Mouse (Mus musculus): Measurements from ENCODE around the gene Skp2.

Skp2 gene

DNA sequence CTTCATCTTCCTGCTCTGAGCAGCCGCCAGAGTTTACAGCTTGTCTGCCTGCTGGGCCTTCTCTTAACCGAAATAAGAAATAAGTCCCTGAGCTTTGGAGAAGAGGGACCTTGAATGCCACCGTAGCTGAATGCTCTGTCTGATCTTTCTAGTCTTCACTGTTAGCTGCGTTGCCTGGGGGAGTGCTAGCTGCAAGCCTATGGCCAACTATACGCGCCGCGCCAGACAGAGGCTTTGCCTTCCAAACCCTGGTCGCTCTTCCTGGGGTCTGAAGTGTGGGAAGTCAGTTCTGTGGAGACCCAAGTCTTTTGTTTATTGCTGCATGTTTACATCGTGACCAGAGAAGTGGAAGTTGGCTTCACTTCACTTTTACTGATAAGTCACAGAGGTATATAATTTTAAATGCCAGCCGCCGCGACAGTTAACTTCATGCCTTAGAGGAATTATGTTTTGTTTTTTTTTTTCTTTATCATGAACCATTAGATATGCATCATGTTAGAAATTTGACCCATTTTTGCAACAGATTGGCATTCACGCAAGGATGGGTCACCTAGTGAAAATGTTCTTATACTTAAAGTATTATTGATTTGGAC lies 79.5 kb downstream of the Skp2 start:
- DNase-seq (ENCODE audit: low read depth, low spot score), result no peak

DNA sequence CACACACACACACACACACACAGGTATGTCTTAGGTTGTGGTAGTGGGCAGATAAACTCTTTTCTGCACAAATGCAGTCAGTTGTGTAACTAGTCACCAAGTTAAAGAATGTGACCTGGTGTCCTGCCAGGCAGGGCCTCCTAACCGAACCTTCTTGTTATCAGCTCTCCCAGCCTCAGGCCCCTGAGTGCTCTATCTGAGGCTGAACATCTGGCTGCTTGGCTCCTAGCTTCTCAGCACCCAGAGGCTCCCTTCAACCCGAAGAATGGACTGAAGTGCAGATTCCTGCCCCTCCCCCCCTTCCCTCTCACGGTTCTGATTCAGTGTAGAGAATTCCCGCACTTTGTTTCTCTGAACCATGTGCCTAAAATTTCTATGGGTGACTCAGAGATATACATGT lies 80.6 kb downstream of the Skp2 start:
- DNase-seq (ENCODE audit: low read depth, low spot score), result no peak

- DNase-seq (ENCODE audit: low read depth, low spot score), result no peak
Observed at GRCm38 (mm10) chr15:9074139-9074538, 81.1 kb downstream of the Skp2 start.

- DNase-seq (ENCODE audit: low read depth, low spot score), result no peak
Observed at GRCm38 (mm10) chr15:9073684-9074083, 81.5 kb downstream of the Skp2 start.

GRCm38 (mm10) chr15:9073067-9073608 lies 82.1 kb downstream of the Skp2 start:
- DNase-seq (ENCODE audit: low read depth, low spot score), result no peak

DNA sequence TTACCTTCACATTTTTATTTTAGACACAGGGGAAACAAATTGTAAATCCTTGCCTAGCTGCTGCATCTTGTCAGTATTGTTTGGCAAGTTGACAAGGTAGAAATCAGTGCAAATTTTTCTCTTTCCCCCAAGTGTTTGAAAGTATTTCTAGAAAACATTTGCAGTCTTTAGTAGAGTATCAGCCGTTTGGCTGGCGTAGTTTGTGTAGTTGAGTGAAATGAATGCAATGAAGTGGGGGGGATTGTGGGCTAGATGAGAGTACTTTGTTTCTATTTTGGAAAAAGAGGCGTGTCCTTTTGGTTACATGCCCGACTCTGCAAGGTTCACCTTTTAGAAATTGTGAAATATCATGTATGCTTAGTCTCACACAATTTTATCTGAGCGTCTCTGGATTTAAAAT lies 82.6 kb downstream of the Skp2 start:
- DNase-seq (ENCODE audit: low read depth, low spot score), result no peak

GRCm38 (mm10) chr15:9071556-9072544 lies 83.4 kb downstream of the Skp2 start:
- DNase-seq (ENCODE audit: low read depth, low spot score), result no peak

DNA sequence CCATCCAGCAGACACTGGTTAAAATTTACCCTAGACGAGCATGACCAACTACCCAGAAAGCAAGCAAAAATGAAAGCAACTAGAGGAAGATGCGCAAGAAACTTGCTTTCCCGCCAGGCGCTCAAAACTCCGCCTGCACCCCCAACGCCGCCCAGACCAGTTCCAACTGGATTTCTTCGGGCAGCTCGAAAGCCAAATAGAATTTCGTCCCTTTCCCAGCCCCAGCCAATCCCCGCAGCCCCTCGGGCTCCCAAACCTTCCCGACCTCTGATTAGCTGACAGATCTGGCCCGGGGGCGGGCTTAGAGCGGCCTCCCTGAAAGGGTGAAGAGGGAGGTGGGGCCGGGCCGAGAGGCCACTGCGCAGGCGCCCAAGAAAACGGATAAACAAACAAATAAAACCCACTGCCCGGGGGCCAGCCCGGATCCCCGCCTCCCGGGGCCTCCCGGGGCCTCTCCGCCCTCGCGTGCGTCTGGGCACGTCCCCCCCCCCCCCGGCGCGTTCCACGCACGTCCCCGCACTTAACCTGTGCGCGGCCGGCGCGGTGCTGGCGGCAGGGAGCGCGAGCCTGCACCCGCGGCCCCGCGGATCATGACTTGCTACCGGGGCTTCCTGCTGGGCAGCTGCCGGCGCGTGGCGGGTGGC lies 84.2 kb downstream of the Skp2 start, which contains the start of gene Nadk2:
Gene Nadk2 (plus strand): TSS at position 349 of the 644 bp plus-strand sequence.
- DNase-seq (ENCODE audit: low read depth, low spot score), result peak; percentile 91

GRCm38 (mm10) chr15:9070353-9070752 lies 84.9 kb downstream of the Skp2 start:
- DNase-seq (ENCODE audit: low read depth, low spot score), result no peak

DNA sequence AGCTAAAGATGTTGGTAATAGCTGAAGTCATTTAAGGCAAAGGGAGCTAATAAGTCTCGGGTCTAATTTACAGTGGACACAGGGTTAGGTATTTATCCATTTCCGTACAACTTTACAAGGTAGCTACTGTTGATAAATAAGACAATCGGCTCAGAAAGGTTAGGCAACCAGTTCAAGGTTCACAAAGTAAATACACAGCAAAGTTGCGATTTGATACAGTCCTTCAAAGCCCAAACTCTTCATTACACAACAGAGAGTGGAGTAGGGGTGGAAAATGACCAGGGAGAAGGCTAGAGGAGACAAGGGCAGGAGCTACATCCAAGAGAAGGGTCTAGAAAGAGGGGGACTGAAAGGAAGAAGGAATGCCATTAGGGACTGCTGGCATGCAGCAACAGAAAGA lies 86.3 kb downstream of the Skp2 start:
- no peak for DNase-seq (ENCODE audit: low read depth, low spot score)

Measured in WW6 (cell line).